Mouse (Mus musculus) G1E-ER4 (cell line): ENCODE data around the gene Ccr1. TPM values are rescaled to one million over a fixed set of nuclear protein-coding genes. Genes with fewer than 3 reads are reported as not detected.

Experiments used
- GATA1 ChIP-seq: IDR thresholded peaks from one replicate; pipeline ENCODE4 v1.8.0; 2012; ENCODE audit warnings: low read length, inconsistent platforms
- polyA plus RNA-seq: library from polyadenylated mRNA; stranded (reverse); fragments of >175 nt; gene quantifications from 2 replicates; pipeline ENCODE4 v1.2.3, GENCODE M21; 2012

Ccr1 gene
- polyA plus RNA-seq, 1 experiment = 0.02 TPM

DNA sequence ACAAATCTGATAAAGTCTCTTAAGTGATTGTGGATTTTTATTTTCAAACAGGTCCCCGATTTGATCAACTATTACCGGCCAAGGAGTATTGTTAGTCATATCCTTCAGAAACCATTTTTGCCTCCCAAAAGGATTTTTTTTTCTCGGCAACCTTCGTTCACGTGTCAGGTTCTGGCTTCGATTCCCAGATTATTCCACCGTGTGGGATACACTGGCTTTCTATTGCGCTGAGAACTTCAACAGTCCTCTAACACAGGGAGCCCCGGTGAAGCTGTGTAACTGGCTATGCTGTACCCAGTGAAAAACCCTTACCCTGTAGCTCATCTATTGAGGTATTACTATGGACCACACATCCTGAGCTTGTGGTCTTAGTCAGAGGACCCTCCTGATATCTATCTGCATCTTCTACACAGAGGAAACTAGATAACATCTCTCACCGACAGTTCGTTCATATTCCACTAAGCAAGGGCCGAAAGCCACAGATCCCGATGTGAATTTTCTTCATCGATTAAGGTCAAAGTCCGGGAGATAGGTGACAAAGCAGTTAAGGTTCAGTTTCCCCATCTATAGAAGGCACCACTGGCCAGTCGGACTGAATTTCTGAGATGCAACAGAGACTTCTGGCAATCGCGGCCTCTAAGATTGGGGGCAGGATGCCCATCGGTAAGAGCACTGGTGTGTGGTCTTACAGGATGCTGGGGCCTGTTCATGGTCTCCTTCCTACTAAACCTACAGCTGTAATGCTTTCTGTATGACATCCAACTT is 35.4 kb downstream of the Ccr1 start:
- TF ChIP-seq GATA1 = no peak

GRCm38 (mm10) chr9:123931761-123932700 is 36.5 kb downstream of the Ccr1 start:
- no peak for TF ChIP-seq GATA1

GRCm38 (mm10) chr9:123930926-123931325 is 37.6 kb downstream of the Ccr1 start:
- no peak for TF ChIP-seq GATA1

DNA sequence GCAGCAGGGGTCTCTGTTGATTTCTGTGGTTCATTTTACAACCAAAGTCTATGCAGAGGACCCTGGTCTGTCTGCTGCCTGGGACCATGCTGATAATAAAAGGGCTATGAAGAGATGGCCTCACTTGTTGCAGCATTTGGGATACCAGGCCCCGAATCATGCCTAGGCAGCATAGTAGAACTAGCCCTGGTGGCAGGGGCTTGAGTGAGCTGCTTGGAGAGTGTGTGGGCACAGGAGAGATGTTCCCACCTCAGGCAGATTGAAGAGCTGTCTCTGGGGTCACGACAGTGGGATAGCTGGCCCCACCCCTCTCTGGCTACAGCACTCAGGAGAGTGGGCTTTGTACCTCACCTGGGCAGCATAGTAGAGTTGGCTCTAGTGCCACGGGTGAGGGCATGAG is 38.0 kb downstream of the Ccr1 start:
- no peak for TF ChIP-seq GATA1

- no peak for TF ChIP-seq GATA1
These were observed 38.6 kb downstream of the Ccr1 start for GRCm38 (mm10) chr9:123929936-123930335.

DNA sequence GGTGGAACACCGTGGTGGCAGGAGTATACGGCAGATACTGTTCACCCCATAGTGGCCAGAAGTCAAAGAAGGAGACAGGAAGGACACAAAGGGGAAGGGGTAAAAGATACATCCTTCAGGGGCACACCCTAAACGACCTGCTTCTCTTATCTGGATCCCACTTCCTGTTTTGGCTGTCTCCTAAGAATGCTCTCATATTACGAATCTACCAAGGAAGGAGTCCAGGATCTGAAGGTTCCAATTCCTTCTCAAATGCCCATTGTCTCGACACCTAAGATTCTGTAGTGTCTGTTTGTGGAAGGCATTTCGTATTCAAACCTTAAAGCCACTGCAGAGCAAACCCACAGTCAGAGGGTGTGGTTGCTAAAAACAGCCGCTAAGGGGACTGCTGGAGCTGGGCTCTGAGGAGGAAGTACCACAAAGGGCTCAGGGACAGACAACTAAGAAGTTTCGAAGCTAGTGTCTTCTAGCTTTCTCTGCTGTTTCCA is 39.7 kb downstream of the Ccr1 start:
- no peak for TF ChIP-seq GATA1

- no peak for TF ChIP-seq GATA1
These were observed 40.3 kb downstream of the Ccr1 start for GRCm38 (mm10) chr9:123928118-123928758.

GRCm38 (mm10) chr9:123927281-123927960 is 41.1 kb downstream of the Ccr1 start:
- TF ChIP-seq GATA1 = no peak

GRCm38 (mm10) chr9:123925101-123925946 is 43.2 kb downstream of the Ccr1 start:
- no peak for TF ChIP-seq GATA1

GRCm38 (mm10) chr9:123924589-123925066 is 43.9 kb downstream of the Ccr1 start:
- TF ChIP-seq GATA1 = no peak

- no peak for TF ChIP-seq GATA1
These were observed 45.1 kb downstream of the Ccr1 start for GRCm38 (mm10) chr9:123923146-123923991.

Other genes starting within 250 kb of the Ccr1 start
- gene Cxcr6, start 162.2 kb downstream of the Ccr1 start, polyA plus RNA-seq = not detected in 2 replicates
- gene Fyco1, start 116.8 kb downstream of the Ccr1 start, polyA plus RNA-seq = 3.6 and 3.7 TPM in 2 replicates
- gene Xcr1, start 106.7 kb downstream of the Ccr1 start, polyA plus RNA-seq = not detected in 2 replicates
- not detected in 2 replicates for gene Ccr1l1, start 9.7 kb upstream of the Ccr1 start, polyA plus RNA-seq
- not detected in 2 replicates for gene Ccr3, start 53.3 kb upstream of the Ccr1 start, polyA plus RNA-seq
- gene Ccr2, start 133.3 kb upstream of the Ccr1 start, polyA plus RNA-seq = not detected in 2 replicates
- not detected in 2 replicates for gene Ccr5, start 152.9 kb upstream of the Ccr1 start, polyA plus RNA-seq